Mouse (Mus musculus) adrenal gland, adult 2 months (tissue): ENCODE data around the gene Tbc1d14. TPM values are rescaled to one million over a fixed set of nuclear protein-coding genes. Genes with fewer than 3 reads are reported as not detected.

Source experiments
- DNase-seq: peaks from one replicate; pipeline ENCODE4 v3.0.0; 2021
- polyA plus RNA-seq: library from polyadenylated mRNA; depleted of rRNA; stranded (reverse); fragments of >200 nt; gene quantifications from 2 replicates; pipeline ENCODE4 v1.2.3, GENCODE M21; 2012
- total RNA-seq, 2 experiments: library from RNA; stranded (reverse); gene quantifications; 2 replicates each; pipeline ENCODE4 v1.2.3; 2021

Gene Tbc1d14
- total and polyA plus RNA-seq, 3 experiments, result 18.8 to 47.0 (median 42.1) TPM

GRCm38 (mm10) chr5:36576457-36576856, 16.6 kb downstream of the Tbc1d14 start:
- no peak for DNase-seq

- no peak for DNase-seq
These were observed 17.3 kb downstream of the Tbc1d14 start for GRCm38 (mm10) chr5:36575745-36576144.

- peak; percentile 59 for DNase-seq
These were observed 17.8 kb downstream of the Tbc1d14 start for GRCm38 (mm10) chr5:36575227-36575626.

GRCm38 (mm10) chr5:36574147-36574870, 18.8 kb downstream of the Tbc1d14 start:
- peak; percentile 52 for DNase-seq

GRCm38 (mm10) chr5:36573354-36573753, 19.7 kb downstream of the Tbc1d14 start:
- no peak for DNase-seq

- peak; percentile 82 for DNase-seq
These were observed 21.7 kb downstream of the Tbc1d14 start for GRCm38 (mm10) chr5:36571371-36571770.

- DNase-seq, result no peak
These were observed 22.4 kb downstream of the Tbc1d14 start for GRCm38 (mm10) chr5:36570546-36571245.

- DNase-seq, result no peak
These were observed 23.0 kb downstream of the Tbc1d14 start for GRCm38 (mm10) chr5:36570098-36570497.

GRCm38 (mm10) chr5:36568118-36568517, 25.0 kb downstream of the Tbc1d14 start:
- DNase-seq, result peak; percentile 73

GRCm38 (mm10) chr5:36567627-36568026, 25.4 kb downstream of the Tbc1d14 start:
- DNase-seq, result no peak

GRCm38 (mm10) chr5:36564530-36564929, 28.5 kb downstream of the Tbc1d14 start:
- no peak for DNase-seq

GRCm38 (mm10) chr5:36563741-36564140, 29.3 kb downstream of the Tbc1d14 start:
- no peak for DNase-seq

- DNase-seq, result no peak
These were observed 30.2 kb downstream of the Tbc1d14 start for GRCm38 (mm10) chr5:36562791-36563445.

GRCm38 (mm10) chr5:36561509-36561908, 31.6 kb downstream of the Tbc1d14 start:
- no peak for DNase-seq

GRCm38 (mm10) chr5:36560490-36560889, 32.6 kb downstream of the Tbc1d14 start:
- no peak for DNase-seq

- no peak for DNase-seq
These were observed 33.4 kb downstream of the Tbc1d14 start for GRCm38 (mm10) chr5:36559510-36560235.

GRCm38 (mm10) chr5:36559106-36559505, 34.0 kb downstream of the Tbc1d14 start:
- DNase-seq, result no peak

GRCm38 (mm10) chr5:36558526-36558925, 34.5 kb downstream of the Tbc1d14 start:
- DNase-seq, result no peak

- no peak for DNase-seq
These were observed 35.3 kb downstream of the Tbc1d14 start for GRCm38 (mm10) chr5:36557584-36558308.

GRCm38 (mm10) chr5:36556906-36557305, 36.2 kb downstream of the Tbc1d14 start:
- no peak for DNase-seq

GRCm38 (mm10) chr5:36556289-36556688, 36.8 kb downstream of the Tbc1d14 start:
- no peak for DNase-seq

GRCm38 (mm10) chr5:36554496-36554895, 38.6 kb downstream of the Tbc1d14 start:
- no peak for DNase-seq
